Mouse (Mus musculus): ENCODE measurements around the gene Hoxd8. TPM values are rescaled to one million over a fixed set of nuclear protein-coding genes. Genes with fewer than 3 reads are reported as not detected.

Gene Hoxd8
- 0.04 and 0.05 TPM in 2 replicates for polyA plus RNA-seq (2015; fragmentation: Nextera tagmentation; extraction: Ambion mirVana)

GRCm38 (mm10) chr2:74704393-74704998 is at the start of gene Hoxd8:
TSS of gene Hoxd8 (plus strand) at chr2:74704615.
- H3K4me1 ChIP-seq (ENCODE audit: control insufficient read depth, low read depth, low read length) = peaks cover 2% of the 10 kb centered on the region; the same call in 1 of the 2 replicates
- peak within 1 kb of the TSS; percentile 53 for H3K4me2 ChIP-seq (ENCODE audit: low read depth, low read length)
- H3K27ac ChIP-seq (ENCODE audit: low read length) = no peak within 1 kb of the TSS
- no peak for ATAC-seq (ENCODE audit: low read depth)
- peaks cover 95% of the 10 kb centered on the region for H3K27me3 ChIP-seq (ENCODE audit: control insufficient read depth, insufficient read depth, low read depth, low read length)
- WGBS (ENCODE audit: insufficient replicate concordance) = 3% methylated on average over 37 of the region's 52 CpGs
- H3K9me3 ChIP-seq (replicated peaks; ENCODE audit: control insufficient read depth, low read length) = no peaks in the 10 kb centered on the region
- H3K36me3 ChIP-seq (ENCODE audit: control insufficient read depth, insufficient read depth) = no peaks in the 10 kb centered on the region
- no peak within 1 kb of the TSS for H3K9ac ChIP-seq (ENCODE audit: low read depth, low read length)
- peak within 1 kb of the TSS; percentile 46 for H3K4me3 ChIP-seq (ENCODE audit: low read depth, low read length)

- Histone ChIP-seq H3K9ac (ENCODE audit: low read depth, low read length) (no peak overlapping the region), H3K27ac (ENCODE audit: low read length) (no peak overlapping the region), H3K4me2 (ENCODE audit: low read depth, low read length) (0 out of 2 replicates have a peak overlapping the region, but pooled peaks have one; percentile 48), H3K36me3 (ENCODE audit: control insufficient read depth, insufficient read depth) (no peaks in the 10 kb centered on the region), H3K27me3 (ENCODE audit: control insufficient read depth, insufficient read depth, low read depth, low read length) (peaks cover 88% of the 10 kb centered on the region), H3K9me3 (replicated peaks; ENCODE audit: control insufficient read depth, low read length) (no peaks in the 10 kb centered on the region), H3K4me1 (ENCODE audit: control insufficient read depth, low read depth, low read length) (no peaks in the 10 kb centered on the region; the same call in none of the 2 replicates), H3K4me3 (ENCODE audit: low read depth, low read length) (no peak overlapping the region)
- no peak for ATAC-seq (ENCODE audit: low read depth)
- WGBS (ENCODE audit: insufficient replicate concordance) = 5% methylated on average over 20 of the region's 20 CpGs
Observed at GRCm38 (mm10) chr2:74654743-74655419, 49.5 kb upstream of the Hoxd8 start.

- 3% methylated on average over 30 of the region's 47 CpGs for WGBS (ENCODE audit: insufficient replicate concordance)
- Histone ChIP-seq H3K4me3 (ENCODE audit: low read depth, low read length) (peak overlapping the region; percentile 47), H3K27ac (ENCODE audit: low read length) (no peak overlapping the region), H3K4me1 (ENCODE audit: control insufficient read depth, low read depth, low read length) (no peaks in the 10 kb centered on the region; the same call in none of the 2 replicates), H3K27me3 (ENCODE audit: control insufficient read depth, insufficient read depth, low read depth, low read length) (peaks cover 88% of the 10 kb centered on the region), H3K36me3 (ENCODE audit: control insufficient read depth, insufficient read depth) (no peaks in the 10 kb centered on the region), H3K4me2 (ENCODE audit: low read depth, low read length) (peak overlapping the region; percentile 48), H3K9me3 (replicated peaks; ENCODE audit: control insufficient read depth, low read length) (no peaks in the 10 kb centered on the region), H3K9ac (ENCODE audit: low read depth, low read length) (no peak overlapping the region)
- ATAC-seq (ENCODE audit: low read depth) = no peak
Observed at GRCm38 (mm10) chr2:74655420-74655781, 49.0 kb upstream of the Hoxd8 start.

GRCm38 (mm10) chr2:74655821-74656631 is 48.4 kb upstream of the Hoxd8 start:
- H3K4me3 ChIP-seq (ENCODE audit: low read depth, low read length) = peak overlapping the region; percentile 47
- under 1% methylated on average over 68 of the region's 69 CpGs for WGBS (ENCODE audit: insufficient replicate concordance)
- no peak for ATAC-seq (ENCODE audit: low read depth)
- H3K27ac ChIP-seq (ENCODE audit: low read length) = no peak overlapping the region
- H3K36me3 ChIP-seq (ENCODE audit: control insufficient read depth, insufficient read depth) = no peaks in the 10 kb centered on the region
- H3K9ac ChIP-seq (ENCODE audit: low read depth, low read length) = no peak overlapping the region
- H3K27me3 ChIP-seq (ENCODE audit: control insufficient read depth, insufficient read depth, low read depth, low read length) = peaks cover 88% of the 10 kb centered on the region
- H3K9me3 ChIP-seq (replicated peaks; ENCODE audit: control insufficient read depth, low read length) = no peaks in the 10 kb centered on the region
- H3K4me2 ChIP-seq (ENCODE audit: low read depth, low read length) = peak overlapping the region; percentile 48
- H3K4me1 ChIP-seq (ENCODE audit: control insufficient read depth, low read depth, low read length) = no peaks in the 10 kb centered on the region; the same call in none of the 2 replicates

GRCm38 (mm10) chr2:74656632-74657021 is 47.8 kb upstream of the Hoxd8 start:
- H3K27me3 ChIP-seq (ENCODE audit: control insufficient read depth, insufficient read depth, low read depth, low read length) = peaks cover 89% of the 10 kb centered on the region
- H3K4me2 ChIP-seq (ENCODE audit: low read depth, low read length) = no peak overlapping the region
- ATAC-seq (ENCODE audit: low read depth) = no peak

GRCm38 (mm10) chr2:74657251-74658023 is 47.0 kb upstream of the Hoxd8 start:
- ATAC-seq (ENCODE audit: low read depth) = no peak
- Histone ChIP-seq H3K4me1 (ENCODE audit: control insufficient read depth, low read depth, low read length) (no peaks in the 10 kb centered on the region; the same call in none of the 2 replicates), H3K4me3 (ENCODE audit: low read depth, low read length) (no peak overlapping the region), H3K27ac (ENCODE audit: low read length) (no peak overlapping the region), H3K36me3 (ENCODE audit: control insufficient read depth, insufficient read depth) (no peaks in the 10 kb centered on the region), H3K27me3 (ENCODE audit: control insufficient read depth, insufficient read depth, low read depth, low read length) (peaks cover 89% of the 10 kb centered on the region), H3K9me3 (replicated peaks; ENCODE audit: control insufficient read depth, low read length) (no peaks in the 10 kb centered on the region), H3K9ac (ENCODE audit: low read depth, low read length) (no peak overlapping the region), H3K4me2 (ENCODE audit: low read depth, low read length) (peak overlapping the region; percentile 15; the same call in 1 of the 2 replicates)
- 3% methylated on average over 62 of the region's 62 CpGs for WGBS (ENCODE audit: insufficient replicate concordance)

More at GRCm38 (mm10) chr2:74656632-74657021, 47.8 kb upstream of the Hoxd8 start:
- H3K36me3 ChIP-seq (ENCODE audit: control insufficient read depth, insufficient read depth) = no peaks in the 10 kb centered on the region
- H3K9me3 ChIP-seq (replicated peaks; ENCODE audit: control insufficient read depth, low read length) = no peaks in the 10 kb centered on the region
- WGBS (ENCODE audit: insufficient replicate concordance) = 6% methylated on average over 4 of the region's 4 CpGs
- H3K9ac ChIP-seq (ENCODE audit: low read depth, low read length) = no peak overlapping the region
- no peak overlapping the region for H3K27ac ChIP-seq (ENCODE audit: low read length)
- H3K4me3 ChIP-seq (ENCODE audit: low read depth, low read length) = no peak overlapping the region
- H3K4me1 ChIP-seq (ENCODE audit: control insufficient read depth, low read depth, low read length) = no peaks in the 10 kb centered on the region; the same call in none of the 2 replicates

- peaks cover 93% of the 10 kb centered on the region for H3K27me3 ChIP-seq (ENCODE audit: control insufficient read depth, insufficient read depth, low read depth, low read length)
- ATAC-seq (ENCODE audit: low read depth) = no peak
- H3K4me2 ChIP-seq (ENCODE audit: low read depth, low read length) = peak overlapping the region; percentile 15; the same call in 1 of the 2 replicates
Observed at GRCm38 (mm10) chr2:74658024-74658666, 46.3 kb upstream of the Hoxd8 start.

More at GRCm38 (mm10) chr2:74658024-74658666, 46.3 kb upstream of the Hoxd8 start:
- Histone ChIP-seq H3K36me3 (ENCODE audit: control insufficient read depth, insufficient read depth) (no peaks in the 10 kb centered on the region), H3K4me1 (ENCODE audit: control insufficient read depth, low read depth, low read length) (no peaks in the 10 kb centered on the region; the same call in none of the 2 replicates), H3K27ac (ENCODE audit: low read length) (no peak overlapping the region), H3K4me3 (ENCODE audit: low read depth, low read length) (no peak overlapping the region), H3K9me3 (replicated peaks; ENCODE audit: control insufficient read depth, low read length) (no peaks in the 10 kb centered on the region), H3K9ac (ENCODE audit: low read depth, low read length) (no peak overlapping the region)
- WGBS (ENCODE audit: insufficient replicate concordance) = 2% methylated on average over 15 of the region's 15 CpGs

Measured in liver, embryonic 16.5 days (tissue).